In genomic region chr4:142410596-142411573, GRCm38 (mm10) we compare ENCODE assay signal across 9 mouse cellular contexts.
DNase-seq lines count a peak whose midpoint lies in the region; ATAC-seq lines count a peak whose summit lies in the region.
"Had no signal": no experiment of that assay in that cellular context is flagged by ENCODE, and none has a peak within 500 bp of the region (broad histone marks: within the 10 kb centered on the region; RNA-seq: fewer than 3 reads in every experiment).

No protein-coding gene starts in this region.

- H3K4me1 ChIP-seq in heart, embryonic 12.5 days (replicated peaks): no peaks in the 10 kb centered on the region

- DNase-seq in heart, adult 18-20 months: peak; percentile 58 to 70
- peak; percentile 47 for DNase-seq in gastrocnemius, adult 18-20 months (ENCODE audit: low spot score)
- peak; percentile 53 for DNase-seq in left cerebral cortex, adult 11 months (ENCODE audit: low spot score)
- DNase-seq in right cerebral cortex, postnatal 36 days (ENCODE audit: low spot score in 2 of 2): peak; percentile 80 to 83
- no peak for DNase-seq in thymus, postnatal 36 days
- no peak for DNase-seq in spleen, postnatal 10 days (ENCODE audit: low spot score in 2 of 2)

- H3K9ac ChIP-seq in heart, embryonic 12.5 days: no peak overlapping the region

- WGBS in heart, embryonic 12.5 days: 80% methylated on average over 26 of the region's 26 CpGs

- H3K27ac ChIP-seq in heart, embryonic 12.5 days (ENCODE audit: poor library complexity, severe bottlenecking): no peak overlapping the region

- no peaks in the 10 kb centered on the region for H3K27me3 ChIP-seq in heart, embryonic 12.5 days (replicated peaks)

- no peak overlapping the region for H3K4me3 ChIP-seq in heart, embryonic 12.5 days
- H3K4me3 ChIP-seq: myocyte had no signal

- H3K9me3 ChIP-seq in heart, embryonic 12.5 days (replicated peaks): no peaks in the 10 kb centered on the region

- no peaks in the 10 kb centered on the region for H3K36me3 ChIP-seq in heart, embryonic 12.5 days

- no peak for ATAC-seq in heart, embryonic 12.5 days (ENCODE audit: insufficient number of reproducible peaks, low FRiP score)
- ATAC-seq in cerebellum, adult (ENCODE audit: insufficient number of reproducible peaks, low FRiP score, low TSS enrichment): 0 out of 2 replicates have a peak, but pooled peaks have one; percentile 63

- H3K4me2 ChIP-seq in heart, embryonic 12.5 days: no peak overlapping the region

Comparison
In these comparisons a context has a peak if more than half of its experiments do, and no peak if none do; other contexts are left out.
1. DNase-seq: peak in heart, adult 18-20 months (2 of 2), gastrocnemius, adult 18-20 months (single experiment), left cerebral cortex, adult 11 months (single experiment) and right cerebral cortex, postnatal 36 days (2 of 2); none in thymus, postnatal 36 days (0 of 2) and spleen, postnatal 10 days (0 of 2).